ENCODE assay signal across 8 mouse cellular contexts in the genomic region with DNA sequence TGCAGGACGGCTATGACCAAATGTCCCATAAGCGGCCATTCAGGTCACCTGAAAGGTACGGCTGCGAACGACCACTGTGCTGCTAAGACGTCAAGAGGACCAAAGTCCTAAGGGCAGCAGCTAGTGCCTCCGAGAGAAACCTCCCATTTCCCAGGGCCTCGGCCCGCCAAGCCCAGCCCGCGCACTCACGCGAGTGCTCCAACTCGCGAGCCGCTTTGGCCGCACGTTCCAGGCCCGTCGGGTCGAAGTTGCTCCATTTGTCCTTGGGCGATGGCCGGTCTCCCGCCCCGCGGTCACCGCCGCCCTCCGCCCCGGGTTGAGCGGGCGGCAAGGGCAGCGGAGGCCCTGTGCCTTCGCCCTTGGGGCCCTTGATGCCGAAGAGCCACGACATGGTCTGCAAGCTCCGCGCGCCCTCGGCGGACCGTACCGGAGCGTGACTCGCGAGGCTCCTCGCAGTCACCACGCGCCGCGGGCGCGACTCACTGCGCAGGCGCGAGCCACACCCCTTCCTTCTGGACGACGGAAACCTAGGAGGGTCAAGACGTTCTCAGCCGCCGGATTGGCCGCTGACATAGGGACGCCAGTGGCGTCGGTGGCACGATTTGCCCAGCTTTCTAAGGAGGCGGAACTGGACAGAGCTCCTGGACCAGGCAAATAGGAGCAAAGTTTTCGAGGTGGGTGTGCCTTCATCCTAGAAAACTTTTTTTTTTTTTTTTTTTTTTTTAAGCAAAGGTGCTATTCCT. TPM values are rescaled to one million over a fixed set of nuclear protein-coding genes. Genes with fewer than 3 reads are reported as not detected.
DNase-seq lines count a peak whose midpoint lies in the region; ATAC-seq and TF ChIP-seq lines count a peak whose summit lies in the region.

A gene (minus strand): TSS at position 481 of the 743 bp plus-strand sequence.

- peak within 1 kb of the TSS; percentile 76 for H3K9ac ChIP-seq in forebrain, embryonic 12.5 days
- peak within 1 kb of the TSS; percentile 66 for H3K9ac ChIP-seq in heart, postnatal 0 days (replicated peaks; ENCODE audit: low read depth, low read length)
- H3K9ac ChIP-seq in liver, embryonic 16.5 days (ENCODE audit: low read depth, low read length), result peak within 1 kb of the TSS; percentile 82
- H3K9ac ChIP-seq in neural tube, embryonic 13.5 days, result peak within 1 kb of the TSS; percentile 82

- TF ChIP-seq EP300 in heart, postnatal 0 days (IDR thresholded peaks at IDR 0.05; ENCODE audit: low read depth), result peak; percentile 42; the same call in 1 of the 2 replicates

- DNase-seq in c-Kit-positive CD71-positive TER-119-positive erythroid progenitor cells, embryonic 14.5 days (ENCODE audit: low spot score), result peak; percentile 93
- DNase-seq in heart, postnatal 0 days (ENCODE audit: low spot score), result peak; percentile 96
- peak; percentile 97 to 98 for DNase-seq in kidney, postnatal 4 days

- H3K4me1 ChIP-seq in E14TG2a.4 (replicated peaks; ENCODE audit: low read depth, low read length), result peaks cover 54% of the 10 kb centered on the region
- H3K4me1 ChIP-seq in forebrain, embryonic 12.5 days, result peaks cover 32% of the 10 kb centered on the region
- H3K4me1 ChIP-seq in heart, postnatal 0 days (ENCODE audit: control insufficient read depth, insufficient read depth), result peaks cover 36% of the 10 kb centered on the region
- H3K4me1 ChIP-seq in liver, embryonic 16.5 days (ENCODE audit: control insufficient read depth, low read depth, low read length), result peaks cover 22% of the 10 kb centered on the region
- H3K4me1 ChIP-seq in neural tube, embryonic 13.5 days (replicated peaks), result peaks cover 31% of the 10 kb centered on the region
- peaks cover 12% of the 10 kb centered on the region for H3K4me1 ChIP-seq in testis, adult 2 months (ENCODE audit: control insufficient read depth, insufficient read depth, low read length)

- no peaks in the 10 kb centered on the region for H3K27me3 ChIP-seq in E14TG2a.4 (ENCODE audit: insufficient read depth, low read length)
- no peaks in the 10 kb centered on the region for H3K27me3 ChIP-seq in forebrain, embryonic 12.5 days
- no peaks in the 10 kb centered on the region for H3K27me3 ChIP-seq in heart, postnatal 0 days (ENCODE audit: control insufficient read depth, insufficient read depth, low read length)
- H3K27me3 ChIP-seq in liver, embryonic 16.5 days (ENCODE audit: control insufficient read depth, insufficient read depth, low read depth, low read length), result no peaks in the 10 kb centered on the region
- H3K27me3 ChIP-seq in neural tube, embryonic 13.5 days, result no peaks in the 10 kb centered on the region
- H3K27me3 ChIP-seq in testis, adult 2 months (ENCODE audit: control insufficient read depth, insufficient read depth, low read length), result no peaks in the 10 kb centered on the region

- no peak for TF ChIP-seq CTCF in E14TG2a.4 (conservative IDR thresholded peaks at IDR 0.05; ENCODE audit: low read length)
- TF ChIP-seq CTCF in heart, postnatal 0 days (IDR thresholded peaks at IDR 0.05; ENCODE audit: low read depth), result no peak
- no peak for TF ChIP-seq CTCF in testis, adult 2 months (IDR thresholded peaks at IDR 0.05; ENCODE audit: control insufficient read depth, insufficient read depth, insufficient replicate concordance, low read depth, low read length)

- ATAC-seq in forebrain, embryonic 12.5 days (ENCODE audit: low FRiP score), result peak; percentile 96
- ATAC-seq in heart, postnatal 0 days (ENCODE audit: insufficient read depth, low read depth), result peak; percentile 97
- peak; percentile 98 for ATAC-seq in liver, embryonic 16.5 days (ENCODE audit: low read depth)
- ATAC-seq in neural tube, embryonic 13.5 days (ENCODE audit: low read depth), result peak; percentile 94

- peak; percentile 71 for TF ChIP-seq POLR2A in testis, adult 2 months (IDR thresholded peaks at IDR 0.05; ENCODE audit: control insufficient read depth, low read depth, low read length)

- WGBS in forebrain, embryonic 12.5 days, result 2% methylated on average over 67 of the region's 68 CpGs
- WGBS in heart, postnatal 0 days, result under 1% methylated on average over 58 of the region's 68 CpGs
- WGBS in liver, embryonic 16.5 days (ENCODE audit: insufficient replicate concordance), result under 1% methylated on average over 68 of the region's 68 CpGs
- under 1% methylated on average over 68 of the region's 68 CpGs for WGBS in neural tube, embryonic 13.5 days

- H3K4me3 ChIP-seq in E14TG2a.4 (replicated peaks; ENCODE audit: low read length), result peak within 1 kb of the TSS; percentile 99
- peak within 1 kb of the TSS; percentile 87 for H3K4me3 ChIP-seq in forebrain, embryonic 12.5 days (replicated peaks)
- H3K4me3 ChIP-seq in heart, postnatal 0 days (ENCODE audit: low read depth, low read length), result peak within 1 kb of the TSS; percentile 66
- peak within 1 kb of the TSS; percentile 83 for H3K4me3 ChIP-seq in liver, embryonic 16.5 days (ENCODE audit: low read depth, low read length)
- peak within 1 kb of the TSS; percentile 90 for H3K4me3 ChIP-seq in neural tube, embryonic 13.5 days
- peak within 1 kb of the TSS; percentile 76 for H3K4me3 ChIP-seq in testis, adult 2 months (ENCODE audit: control insufficient read depth, low read depth, low read length)

- peaks cover 36% of the 10 kb centered on the region for H3K36me3 ChIP-seq in E14TG2a.4 (ENCODE audit: insufficient read depth, low read length)
- H3K36me3 ChIP-seq in forebrain, embryonic 12.5 days (replicated peaks), result peaks cover 16% of the 10 kb centered on the region
- H3K36me3 ChIP-seq in heart, postnatal 0 days (replicated peaks; ENCODE audit: control insufficient read depth, insufficient read depth, low read length), result peaks cover 20% of the 10 kb centered on the region
- no peaks in the 10 kb centered on the region; the same call in 1 of the 2 replicates for H3K36me3 ChIP-seq in liver, embryonic 16.5 days (ENCODE audit: control insufficient read depth, insufficient read depth)
- H3K36me3 ChIP-seq in neural tube, embryonic 13.5 days, result peaks cover 19% of the 10 kb centered on the region
- no peaks in the 10 kb centered on the region for H3K36me3 ChIP-seq in testis, adult 2 months (ENCODE audit: control insufficient read depth, insufficient read depth, low read length)

- H3K4me2 ChIP-seq in forebrain, embryonic 12.5 days, result peak within 1 kb of the TSS; percentile 98
- H3K4me2 ChIP-seq in heart, postnatal 0 days (ENCODE audit: low read depth, low read length), result peak within 1 kb of the TSS; percentile 94
- peak within 1 kb of the TSS; percentile 100 for H3K4me2 ChIP-seq in liver, embryonic 16.5 days (ENCODE audit: low read depth, low read length)
- H3K4me2 ChIP-seq in neural tube, embryonic 13.5 days, result peak within 1 kb of the TSS; percentile 100

- no peaks in the 10 kb centered on the region for H3K9me3 ChIP-seq in E14TG2a.4 (ENCODE audit: low read length)
- no peaks in the 10 kb centered on the region for H3K9me3 ChIP-seq in forebrain, embryonic 12.5 days
- H3K9me3 ChIP-seq in heart, postnatal 0 days (replicated peaks; ENCODE audit: control insufficient read depth, low read length), result no peaks in the 10 kb centered on the region
- H3K9me3 ChIP-seq in liver, embryonic 16.5 days (replicated peaks; ENCODE audit: control insufficient read depth, low read length), result no peaks in the 10 kb centered on the region
- H3K9me3 ChIP-seq in neural tube, embryonic 13.5 days, result no peaks in the 10 kb centered on the region

- peak within 1 kb of the TSS; percentile 31; the same call in 1 of the 2 replicates for H3K27ac ChIP-seq in forebrain, embryonic 12.5 days
- H3K27ac ChIP-seq in heart, postnatal 0 days (ENCODE audit: low read depth), result peak within 1 kb of the TSS; percentile 80
- peak within 1 kb of the TSS; percentile 79 for H3K27ac ChIP-seq in liver, embryonic 16.5 days (ENCODE audit: low read length)
- peak within 1 kb of the TSS; percentile 54; the same call in 1 of the 2 replicates for H3K27ac ChIP-seq in neural tube, embryonic 13.5 days (replicated peaks)
- peak within 1 kb of the TSS; percentile 52 for H3K27ac ChIP-seq in testis, adult 2 months (ENCODE audit: control insufficient read depth, insufficient read depth, low read depth, low read length)

RNA-seq across cellular contexts. Expression of the gene that starts here (rescaled TPM):
- polyA plus RNA-seq in forebrain, embryonic 12.5 days (2016; fragmentation: Nextera tagmentation; extraction: Ambion mirVana), result 95.3 and 99.0 TPM in 2 replicates
- 123 and 128 TPM in 2 replicates for total RNA-seq in heart, postnatal 0 days (2014; rRNA removed; ENCODE audit: low replicate concordance)
- polyA plus RNA-seq in heart, postnatal 0 days (2015; fragmentation: Nextera tagmentation; extraction: Ambion mirVana), result 85.3 and 99.3 TPM in 2 replicates
- 43.7 and 49.5 TPM in 2 replicates for polyA plus RNA-seq in liver, embryonic 16.5 days (2015; fragmentation: Nextera tagmentation; extraction: Ambion mirVana)
- polyA plus RNA-seq in neural tube, embryonic 13.5 days (2015; fragmentation: Nextera tagmentation; extraction: Ambion mirVana), result 75.1 and 76.4 TPM in 2 replicates
- 18.7 and 23.4 TPM in 2 replicates for polyA plus RNA-seq in testis, adult 2 months (2012; rRNA removed)

Comparison
In these comparisons a context has a peak if more than half of its experiments do, and no peak if none do; other contexts are left out.
1. Peak in every context shown above with its lines: DNase-seq, ATAC-seq, H3K4me3 ChIP-seq and H3K27ac ChIP-seq.